Mouse (Mus musculus): ENCODE measurements at regions not wholly inside any gene's neighbourhood (a gene's known extent, or its start where the extent isn't known, plus 50 kb on each side); places are given as distances from the start of the nearest gene placed in this dataset.

DNA sequence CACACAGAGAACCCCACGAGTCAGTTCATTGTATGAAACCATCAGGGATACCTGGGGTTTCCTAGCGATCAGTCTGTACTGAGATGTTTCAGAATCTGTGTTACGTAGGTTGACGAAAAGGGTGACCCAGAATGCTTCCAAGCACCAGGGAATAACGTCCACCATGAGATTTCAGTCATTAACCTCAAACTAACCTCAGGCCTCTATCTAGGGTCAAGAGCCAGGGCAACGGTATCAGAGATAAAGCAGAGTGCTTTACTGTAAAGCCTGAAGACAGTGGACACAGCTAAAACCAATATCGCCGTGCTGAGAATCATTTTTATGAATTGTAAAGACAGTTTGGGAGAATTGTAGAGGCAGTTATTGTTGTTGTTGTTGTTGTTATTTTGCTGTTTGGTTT is 52.9 kb upstream of the Errfi1 start:
- no peak for DNase-seq (ENCODE audit: low spot score)

DNA sequence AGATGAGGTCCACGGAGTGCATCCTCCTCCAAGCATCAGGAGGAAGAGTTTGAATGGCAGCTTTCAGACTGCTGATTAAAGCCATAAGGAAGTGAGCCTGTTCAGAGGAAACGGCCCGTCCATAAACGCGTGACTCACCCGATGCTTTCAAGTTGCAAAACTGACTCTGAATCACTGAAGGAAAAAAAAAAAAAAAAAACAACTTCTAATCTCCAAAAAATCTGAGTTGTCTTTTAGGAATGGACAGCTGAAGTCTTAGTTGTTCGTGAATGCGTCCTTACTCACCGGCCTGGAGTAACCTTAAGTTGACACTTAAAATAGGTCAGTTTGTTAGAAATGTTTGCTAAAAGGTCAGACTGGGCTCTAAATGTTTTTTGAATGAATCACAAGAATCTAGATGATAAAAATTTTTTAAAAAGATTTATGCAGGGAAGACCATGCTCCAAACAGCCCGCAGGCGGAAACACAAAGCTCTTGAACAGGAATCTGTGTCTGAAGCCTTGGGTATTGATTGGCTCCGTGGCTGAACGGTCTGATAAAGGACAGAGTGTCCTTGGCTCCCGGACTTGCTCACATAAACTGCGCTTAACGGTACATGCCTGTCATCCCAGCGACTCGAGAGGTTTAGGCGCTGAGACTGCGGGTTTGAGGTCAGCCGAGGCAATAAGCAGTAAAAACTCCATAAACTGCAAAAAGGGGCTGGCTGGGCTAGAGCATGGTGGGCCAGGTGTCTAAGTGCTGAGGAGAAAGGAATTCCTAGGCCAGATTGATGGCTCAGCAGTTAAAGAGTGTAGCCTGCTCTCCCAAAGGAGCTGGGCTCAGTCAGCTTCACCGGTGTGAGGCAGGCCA is 53.9 kb upstream of the Errfi1 start:
- DNase-seq (ENCODE audit: low spot score): peak; percentile 51

DNA sequence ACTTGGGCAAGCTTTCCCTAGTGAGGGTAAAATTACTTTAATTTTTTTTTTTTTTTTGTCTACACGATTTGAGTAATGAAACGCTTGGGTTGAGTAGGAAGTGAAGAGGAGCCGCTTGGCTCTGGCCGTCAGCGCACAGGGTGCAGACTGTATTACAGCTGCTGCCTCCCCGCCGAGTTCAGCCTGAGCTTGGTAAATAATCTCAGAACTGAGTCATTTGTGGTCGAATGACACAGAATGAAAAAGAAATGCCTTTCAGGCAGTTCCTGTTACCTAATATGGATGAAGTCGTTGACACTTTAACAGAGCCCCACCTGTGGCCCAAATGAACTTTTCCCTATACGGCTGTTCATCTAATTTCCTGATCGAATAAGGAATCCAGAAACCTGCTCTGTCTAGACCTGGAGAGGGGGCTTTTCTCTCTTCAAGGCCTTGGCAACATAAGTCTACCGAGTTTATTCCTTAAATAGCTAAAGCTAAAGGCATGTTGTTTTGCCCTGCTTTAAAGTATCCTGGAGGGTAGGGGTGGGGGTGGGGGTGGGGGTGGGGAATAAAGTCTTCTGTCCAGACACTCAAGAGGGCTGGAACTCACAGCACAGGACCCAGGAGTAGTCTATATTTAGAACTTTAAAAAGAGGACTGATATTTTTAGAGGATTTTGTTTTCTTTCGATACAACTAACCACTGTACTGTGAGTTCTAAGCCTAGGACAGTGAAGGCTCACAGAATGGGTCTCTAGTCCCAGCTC is 54.8 kb upstream of the Errfi1 start:
- DNase-seq (ENCODE audit: low spot score): no peak

DNA sequence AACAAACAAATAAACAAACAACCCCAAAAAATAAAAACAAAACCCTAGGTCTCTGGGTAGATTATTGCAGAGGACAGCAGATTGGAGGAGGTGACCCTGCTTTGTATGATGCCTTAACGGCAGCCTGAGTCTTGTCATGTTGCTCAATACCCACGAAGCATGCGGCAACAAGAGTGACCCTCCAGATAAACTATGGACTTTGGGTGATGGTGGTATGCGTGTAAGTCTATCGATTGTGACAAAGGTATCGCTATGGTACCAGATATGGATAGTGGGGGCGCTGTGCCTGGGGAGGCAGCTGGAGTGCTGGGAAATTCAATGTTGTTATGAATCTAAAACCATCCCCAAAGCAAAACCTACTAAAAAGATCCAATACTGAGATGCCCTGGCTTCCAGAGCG is 55.4 kb upstream of the Errfi1 start:
- DNase-seq (ENCODE audit: low spot score): no peak

DNA sequence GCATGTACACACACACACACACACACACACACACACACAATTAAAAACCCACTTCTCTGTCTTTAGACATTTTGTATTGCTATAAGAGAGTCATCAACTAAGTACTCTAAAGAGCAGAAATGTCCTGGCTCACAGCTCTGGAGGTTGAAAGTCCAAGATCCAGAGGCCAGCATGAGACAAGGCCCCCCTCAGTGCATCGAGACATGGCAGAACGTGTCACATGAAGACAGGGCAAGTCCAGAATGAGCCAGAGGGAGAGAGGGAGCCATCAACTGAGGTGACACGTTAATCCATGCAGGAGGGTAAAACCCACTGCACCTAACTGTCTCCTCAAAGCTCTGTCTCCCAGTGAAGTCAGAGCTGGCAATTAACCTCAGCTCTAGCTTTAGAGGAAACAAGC is 56.7 kb upstream of the Errfi1 start:
- DNase-seq (ENCODE audit: low spot score): no peak

DNA sequence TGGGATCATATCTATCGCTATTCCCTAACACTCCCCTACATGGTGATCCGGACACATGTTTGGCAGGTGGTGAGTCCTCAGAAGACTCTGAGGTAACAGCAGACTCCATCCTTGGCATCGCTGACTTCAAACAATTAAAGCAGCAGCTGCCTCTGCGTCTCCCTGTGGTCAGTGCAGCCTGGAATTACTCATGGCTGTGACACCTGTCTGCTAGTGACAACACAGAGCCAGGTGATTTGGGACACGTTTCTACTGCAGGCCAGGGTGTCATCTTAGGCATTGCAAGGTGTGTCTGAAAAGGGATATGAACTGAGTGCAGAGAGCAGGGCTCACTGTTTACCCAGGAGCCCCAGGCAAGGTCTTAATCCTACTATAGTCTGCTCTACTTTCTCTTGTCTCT is 58.8 kb upstream of the Errfi1 start:
- DNase-seq (ENCODE audit: low spot score): no peak

DNA sequence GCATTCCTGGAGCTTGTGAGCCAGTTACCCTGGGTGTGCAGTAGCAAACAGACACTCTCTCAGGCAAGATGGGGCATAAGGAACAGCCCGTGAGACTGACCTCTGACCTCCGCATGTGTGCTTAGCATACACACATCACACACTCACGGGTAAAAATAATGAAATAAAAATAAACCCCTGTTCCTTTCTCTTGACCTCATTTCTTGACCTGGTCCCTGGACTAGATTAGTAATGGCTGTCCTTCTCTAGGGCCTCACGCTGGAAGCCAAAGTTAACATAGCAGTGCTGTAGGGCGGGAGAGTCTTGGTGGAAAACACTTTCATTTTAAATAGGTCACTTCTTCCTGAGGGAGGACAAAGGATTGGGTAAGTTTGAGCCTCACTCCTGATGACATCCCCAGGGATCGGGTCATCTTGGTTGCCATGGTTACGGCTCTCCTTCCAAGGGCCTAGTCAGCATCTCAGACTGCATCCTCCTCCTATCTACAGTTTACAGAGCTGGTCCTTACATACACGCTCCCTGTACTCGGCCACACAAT is 59.4 kb upstream of the Errfi1 start:
- DNase-seq (ENCODE audit: low spot score): peak; percentile 80

DNA sequence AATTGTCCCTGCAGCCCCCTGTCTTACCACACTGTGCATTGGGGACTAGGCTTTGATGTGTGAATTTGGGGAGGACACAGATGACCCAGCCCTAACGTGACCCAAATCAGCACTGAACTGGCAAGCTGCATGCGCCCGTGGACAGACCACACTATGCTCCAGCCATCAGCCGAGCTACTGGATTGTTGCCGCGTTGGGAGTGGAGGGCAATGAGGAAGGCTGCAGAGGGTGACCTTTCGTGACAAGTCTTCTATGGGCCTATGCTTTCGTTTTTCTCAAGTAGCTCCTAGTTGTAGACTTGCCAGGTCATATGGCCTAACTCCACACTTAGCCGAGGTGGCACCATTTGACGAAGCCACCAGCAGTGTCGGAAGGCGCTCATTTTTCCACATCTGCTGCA is 60.6 kb upstream of the Errfi1 start:
- no peak for DNase-seq (ENCODE audit: low spot score)

DNA sequence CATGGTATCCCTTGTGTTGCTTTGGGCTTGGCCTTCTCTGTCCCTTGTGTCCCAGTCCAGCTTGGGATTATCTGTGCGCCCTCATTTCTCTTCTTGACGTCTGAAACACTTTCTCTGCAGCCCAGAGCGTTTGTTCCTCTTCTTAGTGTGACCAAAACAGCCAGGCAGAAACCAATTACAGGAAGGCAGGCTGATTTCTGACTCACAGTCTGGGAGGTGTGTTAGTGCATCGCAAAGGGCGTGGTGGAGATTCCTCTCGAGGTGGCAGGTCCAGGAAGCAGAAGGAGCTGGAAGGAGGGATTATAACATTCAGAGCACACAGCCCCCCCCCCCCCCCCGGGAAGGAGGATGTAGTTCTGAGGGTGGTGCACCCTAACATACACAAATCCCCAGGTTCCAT is 64.6 kb upstream of the Errfi1 start:
- DNase-seq (ENCODE audit: low spot score): no peak

DNA sequence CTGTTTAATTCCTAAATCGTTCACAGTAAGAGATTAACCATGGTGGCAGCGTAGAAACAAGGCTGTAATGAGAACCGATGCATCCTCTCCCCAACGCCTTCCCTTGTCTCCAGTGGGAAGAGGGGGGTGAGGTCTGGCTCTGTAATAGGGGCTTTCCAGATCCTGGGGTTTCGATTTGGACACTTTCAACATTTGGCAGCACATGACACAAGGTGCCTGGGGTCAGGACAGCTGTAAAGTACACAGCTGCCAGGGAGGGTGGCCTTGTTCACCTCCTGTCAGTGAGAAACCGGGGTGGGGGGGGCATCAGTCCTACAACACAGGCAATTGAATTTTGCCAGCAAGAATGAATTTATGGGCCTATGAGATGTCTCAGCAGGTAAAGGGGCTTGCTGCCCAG is 66.6 kb upstream of the Errfi1 start:
- no peak for DNase-seq (ENCODE audit: low spot score)

DNA sequence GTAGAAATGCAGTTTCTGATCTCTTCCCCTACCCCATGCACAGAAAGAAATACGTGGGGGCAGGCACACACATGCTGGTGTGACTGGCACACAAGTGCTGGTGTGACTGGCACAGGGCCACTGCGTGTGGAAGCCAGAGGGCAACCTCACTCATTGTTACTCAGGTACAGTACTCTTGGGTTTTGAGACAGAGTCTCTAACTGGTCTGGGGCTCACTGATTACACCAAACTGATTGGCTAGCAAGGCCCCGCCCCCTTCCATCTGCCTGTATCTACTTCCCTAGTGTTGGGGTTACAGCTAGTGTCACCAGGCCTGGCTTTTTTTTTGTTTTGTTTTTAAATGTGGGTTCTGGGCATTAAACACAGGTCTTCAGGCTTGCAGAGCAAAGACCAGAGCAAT is 67.1 kb upstream of the Errfi1 start:
- no peak for DNase-seq (ENCODE audit: low spot score)

DNA sequence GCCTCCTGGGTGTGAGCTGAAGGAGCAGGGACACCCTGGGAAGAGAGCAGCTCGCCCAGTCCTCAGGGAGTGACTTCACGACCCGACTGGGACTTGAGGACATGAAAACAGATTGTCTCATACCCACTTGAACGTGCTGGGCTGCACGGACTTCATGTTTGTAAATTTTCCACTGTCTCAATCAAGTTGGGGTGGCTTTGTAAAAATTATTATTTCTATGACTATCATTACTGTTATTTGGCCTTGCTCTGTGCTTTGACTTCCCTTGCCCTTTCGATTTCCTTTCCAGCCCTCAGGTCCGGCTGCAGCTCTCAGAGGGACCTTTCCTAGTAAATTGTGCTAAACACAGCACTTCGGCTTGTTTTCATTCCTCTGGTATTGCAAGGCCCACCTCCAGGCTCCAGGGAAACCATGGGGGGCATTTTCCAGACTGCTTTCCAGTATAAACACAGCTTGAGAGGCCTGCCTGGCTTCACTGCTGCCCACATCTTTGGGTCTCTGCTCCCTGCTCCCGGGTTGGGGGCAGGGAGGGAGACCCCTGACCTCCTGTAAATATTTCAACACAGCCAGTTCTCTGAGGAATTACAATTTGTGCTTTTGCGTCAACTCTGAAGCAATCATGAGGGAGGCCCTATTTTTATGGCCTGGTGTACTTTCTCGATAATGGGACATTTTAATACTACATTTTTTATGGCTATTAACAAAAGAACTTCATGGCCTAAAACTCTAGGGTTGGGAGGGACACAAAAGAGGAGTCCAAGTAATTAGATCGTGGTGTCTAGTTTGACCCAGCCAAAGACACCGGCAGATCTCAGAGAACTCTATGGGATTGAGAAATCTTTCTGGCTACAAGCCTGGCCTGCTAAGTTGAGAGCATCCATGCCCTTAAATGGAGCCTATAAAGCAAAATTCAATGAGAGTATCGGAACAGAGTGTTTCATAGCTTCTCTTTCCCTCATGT is 68.9 kb upstream of the Errfi1 start:
- peak; percentile 50 for DNase-seq (ENCODE audit: low spot score)

DNA sequence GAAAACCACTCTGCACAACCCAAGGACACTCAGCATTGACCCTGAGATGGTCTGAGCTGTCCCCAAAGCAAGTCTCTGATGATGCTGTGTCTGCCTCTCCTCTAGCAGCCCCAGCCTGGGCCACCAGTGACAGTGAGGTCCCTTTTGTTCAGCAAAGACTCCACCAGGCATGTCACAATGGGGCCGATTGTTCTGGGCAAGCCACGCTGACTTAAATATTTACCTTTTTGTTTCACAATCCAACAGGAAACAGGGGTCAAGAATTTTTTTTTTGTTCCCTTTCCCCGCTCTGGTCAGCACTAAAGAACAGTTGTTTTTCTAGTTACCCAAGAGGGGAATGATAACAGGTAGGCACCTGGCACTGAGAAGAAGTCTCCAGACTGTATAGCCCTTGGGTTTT is 72.4 kb upstream of the Errfi1 start:
- DNase-seq (ENCODE audit: low spot score): no peak

DNA sequence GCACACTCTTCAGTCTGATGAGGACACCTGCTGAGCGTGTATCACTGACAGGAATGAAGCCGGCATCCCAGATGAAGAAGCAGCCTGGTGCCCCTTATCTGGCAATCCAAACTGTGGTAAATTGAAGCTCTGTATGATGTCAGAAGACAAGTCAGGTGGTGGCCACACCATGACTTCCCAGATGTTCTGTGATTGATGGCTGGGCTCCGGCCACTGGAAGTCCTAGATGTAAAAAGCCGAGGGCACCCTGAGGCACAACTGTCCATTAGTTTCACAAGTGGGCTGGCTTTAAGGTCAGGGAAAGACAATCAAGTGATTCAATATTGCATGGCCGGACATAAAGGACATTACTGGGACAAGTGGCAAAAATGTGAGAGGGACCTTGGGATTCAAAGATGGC is 74.4 kb upstream of the Errfi1 start:
- DNase-seq (ENCODE audit: low spot score): peak; percentile 37

DNA sequence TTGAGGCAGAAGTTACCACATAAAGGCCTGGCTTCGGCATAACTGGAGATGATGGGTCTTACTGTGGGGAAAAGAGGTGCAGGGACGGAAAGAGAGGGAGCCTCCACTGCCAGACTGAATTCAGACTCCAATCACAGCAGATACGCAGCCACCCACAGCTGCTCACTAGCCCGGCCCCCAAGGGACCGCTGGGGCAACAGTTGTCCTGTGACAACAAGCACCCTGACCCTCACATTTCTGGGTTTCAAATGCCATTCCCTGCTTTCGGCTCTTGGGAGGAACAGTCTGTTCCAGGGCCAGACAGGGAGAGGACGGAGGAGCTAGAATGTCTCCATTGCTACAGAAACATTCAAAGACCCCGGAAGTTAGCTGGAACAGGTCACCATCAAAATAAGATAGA is 75.0 kb upstream of the Errfi1 start:
- no peak for DNase-seq (ENCODE audit: low spot score)

DNA sequence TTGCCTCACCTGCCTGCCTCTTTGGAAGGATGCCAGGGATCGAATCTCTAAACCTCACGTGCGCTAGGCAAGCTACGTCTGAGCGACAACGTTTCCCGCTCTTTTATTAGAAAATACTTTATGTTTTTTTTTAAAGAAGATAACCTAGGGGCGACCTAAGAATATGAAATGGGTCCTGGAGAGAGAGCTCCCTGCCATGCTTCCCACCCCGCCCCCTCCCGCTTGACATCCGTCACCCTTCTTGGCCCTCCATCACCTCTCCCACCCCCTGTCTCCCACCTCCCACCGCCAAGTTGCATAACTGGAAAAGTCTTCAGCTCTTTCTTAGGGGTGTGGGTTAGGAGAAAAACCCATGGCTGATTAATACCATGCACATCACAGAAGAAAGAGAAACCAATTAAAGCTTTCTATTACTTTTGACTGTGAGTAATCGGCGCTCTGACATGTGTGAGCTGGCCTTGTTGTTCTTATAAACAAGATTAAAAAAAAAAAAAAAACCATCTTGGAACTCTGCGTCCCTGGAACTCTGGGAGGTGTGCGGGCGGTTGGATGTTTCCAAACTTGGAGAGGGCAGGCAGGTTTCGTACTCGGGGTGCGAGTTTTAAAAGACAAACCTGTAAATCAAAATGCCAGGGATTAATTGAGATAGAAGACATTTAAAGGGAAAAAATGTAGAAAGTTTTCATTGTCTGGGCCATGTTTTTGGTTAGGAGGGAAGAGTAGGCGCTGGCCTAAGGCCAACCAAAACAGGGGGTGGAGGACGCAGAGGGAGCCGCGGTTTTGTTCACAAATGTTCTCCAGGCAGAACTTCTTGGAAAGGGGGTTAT is 77.8 kb upstream of the Errfi1 start:
- no peak for DNase-seq (ENCODE audit: low spot score)

DNA sequence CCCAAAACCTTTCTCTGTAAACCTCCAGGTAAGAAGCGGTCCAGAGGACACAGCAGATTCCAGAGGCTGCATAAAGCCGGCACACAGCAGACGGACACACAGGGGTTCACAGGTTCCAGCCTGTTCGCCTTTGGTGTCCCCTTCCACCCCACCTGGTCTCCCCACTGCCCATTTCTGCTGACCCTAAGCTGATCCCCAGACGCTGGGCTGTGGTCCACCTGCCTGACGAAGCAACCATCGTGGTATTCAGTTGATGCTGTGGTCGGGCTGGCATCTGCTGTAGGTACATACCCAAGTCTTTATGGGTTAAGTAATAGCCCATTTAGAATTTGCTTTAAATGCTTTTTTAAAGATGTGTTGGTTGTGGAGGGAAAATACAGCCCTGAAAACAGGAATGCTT is 78.4 kb upstream of the Errfi1 start:
- DNase-seq (ENCODE audit: low spot score): no peak

DNA sequence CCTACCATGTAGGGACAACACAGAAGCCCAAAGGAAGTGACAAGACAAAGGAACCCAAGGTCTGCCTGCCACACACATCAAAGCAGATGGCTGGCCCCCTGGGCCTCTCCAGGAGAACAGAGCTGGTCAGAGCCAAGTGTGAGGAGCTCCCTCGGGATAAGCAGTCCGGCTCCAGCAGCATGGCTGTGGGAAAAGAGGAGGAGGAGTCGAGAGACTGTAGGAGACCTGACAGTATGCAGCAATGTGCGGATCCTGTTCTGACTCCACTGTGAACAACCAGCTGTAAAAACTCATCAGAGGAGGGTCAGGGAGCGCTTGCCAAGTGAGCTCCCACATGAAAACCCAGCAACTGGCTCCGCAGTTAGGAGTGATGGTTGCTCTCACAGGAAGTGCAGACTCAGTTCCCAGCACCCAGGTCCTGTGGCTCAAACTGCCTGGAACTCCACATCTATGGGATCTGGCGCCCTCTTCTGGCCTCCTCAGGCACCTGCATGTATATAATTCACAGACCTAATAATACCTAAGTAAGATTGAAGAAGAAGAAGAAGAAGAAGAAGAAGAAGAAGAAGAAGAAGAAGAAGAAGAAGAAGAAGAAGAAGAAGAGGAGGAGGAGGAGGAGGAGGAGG is 79.3 kb upstream of the Errfi1 start:
- no peak for DNase-seq (ENCODE audit: low spot score)

DNA sequence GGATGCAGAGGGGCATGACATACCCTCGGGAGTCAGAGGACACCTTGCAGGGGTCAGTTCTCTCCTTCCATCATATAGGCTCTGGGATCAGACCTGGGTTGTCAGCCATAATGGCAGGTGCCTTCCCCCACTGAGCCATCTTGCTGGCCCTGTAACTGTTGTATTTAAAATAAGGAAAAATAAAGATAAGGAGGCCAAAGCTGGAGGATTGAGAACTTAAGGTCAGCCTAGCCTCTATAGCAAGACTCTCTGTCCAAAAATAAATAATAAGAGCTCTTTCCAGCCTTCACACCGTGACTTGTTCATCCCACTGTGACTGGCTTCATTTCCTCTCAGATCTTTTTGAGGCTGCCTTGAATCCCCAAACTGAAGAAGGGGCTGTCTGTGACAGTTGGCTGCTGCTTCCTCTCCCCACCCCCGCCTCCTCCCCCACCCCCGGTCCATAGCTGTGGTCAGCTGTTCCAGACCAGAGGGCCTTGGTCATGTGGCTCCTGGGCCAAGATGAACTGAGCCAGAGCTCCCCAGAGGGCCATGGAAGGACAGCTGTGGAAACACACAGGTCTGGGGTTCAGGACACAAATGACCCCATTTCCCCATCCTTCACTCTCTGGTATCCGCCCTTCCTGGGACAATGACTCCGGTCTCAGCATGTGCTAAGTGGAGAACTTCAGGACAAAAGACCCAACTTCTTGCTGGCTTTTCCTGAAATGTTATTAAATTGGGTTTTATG is 81.6 kb upstream of the Errfi1 start:
- DNase-seq (ENCODE audit: low spot score): peak; percentile 48

DNA sequence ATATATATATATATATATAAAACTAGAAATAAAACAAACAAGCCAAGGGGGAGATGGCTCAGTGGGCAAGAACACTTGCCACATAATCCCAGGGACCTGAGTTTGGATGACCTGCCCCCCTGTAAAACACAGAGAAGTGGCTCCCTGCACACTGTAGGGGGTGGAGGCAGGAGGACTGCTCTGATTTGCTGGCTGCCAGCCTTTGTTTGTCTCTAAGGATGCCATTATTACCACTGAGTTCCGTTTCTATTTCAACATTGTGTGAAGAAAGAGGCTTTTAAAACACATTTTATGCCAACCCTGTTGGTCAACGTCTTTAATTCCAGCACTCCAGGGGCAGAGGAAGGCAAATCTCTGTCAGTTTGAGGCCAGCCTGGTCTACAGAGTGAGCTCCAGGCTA is 82.2 kb upstream of the Errfi1 start:
- DNase-seq (ENCODE audit: low spot score): no peak
